Mouse (Mus musculus) megakaryocyte-erythroid progenitor cell, adult 5-6 weeks (primary cell): ENCODE measurements around the gene Cel. TPM values are rescaled to one million over a fixed set of nuclear protein-coding genes. Genes with fewer than 3 reads are reported as not detected.
A peak's percentile ranks its signal among the peaks of the same experiment; 100 is the strongest.
"Not testable (repeated sequence)": the region's sequence is repeated elsewhere in the genome, so short reads cannot be mapped to it uniquely, and the experiment has no call there.

Experiments
- ATAC-seq: replicated peaks from 2 replicates; pipeline ENCODE4 v1.8.0; 2016; ENCODE audit warnings: mild to moderate bottlenecking, inconsistent platforms; ENCODE audit not compliant: severe bottlenecking, poor library complexity, low FRiP score, low TSS enrichment
- total RNA-seq, 2 experiments: library from RNA; stranded (forward) in 1 of 2; stranded (reverse) in 1 of 2; fragments of 200-1000, 215-1000 nt in 1 of 2; fragments of >200 nt in 1 of 2; fragmentation: Nextera tagmentation in 1 of 2; gene quantifications; 2 replicates each; pipeline ENCODE4 v1.2.3; 2014 to 2017

Cel gene
- total RNA-seq, 2 experiments from 2014 or later = not detected

- ATAC-seq = peak; percentile 58
These were observed 37.8 kb downstream of the Cel start for GRCm38 (mm10) chr2:28525219-28525942.

- ATAC-seq = no peak
These were observed 38.8 kb downstream of the Cel start for GRCm38 (mm10) chr2:28524406-28524805.

- ATAC-seq = peak; percentile 92
These were observed 39.5 kb downstream of the Cel start for GRCm38 (mm10) chr2:28523643-28524117.

- ATAC-seq = no peak
These were observed 41.0 kb downstream of the Cel start for GRCm38 (mm10) chr2:28522166-28522565.

GRCm38 (mm10) chr2:28521571-28522151, 41.5 kb downstream of the Cel start:
- no peak for ATAC-seq

- no peak for ATAC-seq
These were observed 42.6 kb downstream of the Cel start for GRCm38 (mm10) chr2:28520581-28520980.

GRCm38 (mm10) chr2:28518231-28518630, 45.0 kb downstream of the Cel start:
- no peak for ATAC-seq

- ATAC-seq = peak; percentile 55
These were observed 45.8 kb downstream of the Cel start for GRCm38 (mm10) chr2:28517206-28517909.

- peak; percentile 45 for ATAC-seq
These were observed 48.7 kb downstream of the Cel start for GRCm38 (mm10) chr2:28514489-28514888.

GRCm38 (mm10) chr2:28513431-28514370, 49.5 kb downstream of the Cel start:
- ATAC-seq = 0 out of 2 replicates have a peak, but pooled peaks have one; percentile 8

GRCm38 (mm10) chr2:28512798-28513401, 50.3 kb downstream of the Cel start, which contains the start of gene Ralgds:
Gene Ralgds, plus strand, starts transcription at chr2:28513125.
- no peak for ATAC-seq

- not testable (repeated sequence) for ATAC-seq
These were observed 51.6 kb downstream of the Cel start for GRCm38 (mm10) chr2:28511600-28511999.

GRCm38 (mm10) chr2:28506291-28506690, 56.9 kb downstream of the Cel start:
- no peak for ATAC-seq

- ATAC-seq = no peak
These were observed 57.4 kb downstream of the Cel start, which contains the start of gene Gm10134 for GRCm38 (mm10) chr2:28505795-28506194. Gene Gm10134, plus strand, starts transcription at chr2:28506095.

Other genes with a start within 250 kb of the Cel start
- gene Ppp1r26, start 116.6 kb downstream of the Cel start, total RNA-seq (2014; fragmentation: Nextera tagmentation) = 0.39 and 0.74 TPM in 2 replicates
- 1.1 and 1.5 TPM in 2 replicates for gene Ppp1r26, start 116.6 kb downstream of the Cel start, total RNA-seq (2017)
- gene 1700007K13Rik, start 97.1 kb downstream of the Cel start, total RNA-seq (2014; fragmentation: Nextera tagmentation) = not detected in 2 replicates
- not detected in 2 replicates for gene 1700007K13Rik, start 97.1 kb downstream of the Cel start, total RNA-seq (2017)
- gene Mrps2, start 95.3 kb downstream of the Cel start, total RNA-seq (2014; fragmentation: Nextera tagmentation) = 48.2 and 49.4 TPM in 2 replicates
- 35.3 and 37.8 TPM in 2 replicates for gene Mrps2, start 95.3 kb downstream of the Cel start, total RNA-seq (2017)
- gene Gbgt1, start 66.5 kb downstream of the Cel start, total RNA-seq (2014; fragmentation: Nextera tagmentation) = not detected in 2 replicates
- gene Gbgt1, start 66.5 kb downstream of the Cel start, total RNA-seq (2017) = not detected in 2 replicates
- not detected in 2 replicates for gene Gm10134, start 57.3 kb downstream of the Cel start, total RNA-seq (2014; fragmentation: Nextera tagmentation)
- not detected in 2 replicates for gene Gm10134, start 57.3 kb downstream of the Cel start, total RNA-seq (2017)
- gene Ralgds, start 50.3 kb downstream of the Cel start, total RNA-seq (2014; fragmentation: Nextera tagmentation) = 1.7 and 5.5 TPM in 2 replicates
- 0.56 and 0.88 TPM in 2 replicates for gene Ralgds, start 50.3 kb downstream of the Cel start, total RNA-seq (2017)
- 33.9 and 43.0 TPM in 2 replicates for gene Gtf3c5, start 20.3 kb upstream of the Cel start, total RNA-seq (2014; fragmentation: Nextera tagmentation)
- gene Gtf3c5, start 20.3 kb upstream of the Cel start, total RNA-seq (2017) = 18.8 and 25.7 TPM in 2 replicates
- 331 and 332 TPM in 2 replicates for gene Gfi1b, start 58.6 kb upstream of the Cel start, total RNA-seq (2014; fragmentation: Nextera tagmentation)
- gene Gfi1b, start 58.6 kb upstream of the Cel start, total RNA-seq (2017) = 91.3 and 113 TPM in 2 replicates
- 20.1 and 32.0 TPM in 2 replicates for gene Tsc1, start 77.8 kb upstream of the Cel start, total RNA-seq (2014; fragmentation: Nextera tagmentation)
- 10.9 and 24.3 TPM in 2 replicates for gene Tsc1, start 77.8 kb upstream of the Cel start, total RNA-seq (2017)
- gene Spaca9, start 136.3 kb upstream of the Cel start, total RNA-seq (2014; fragmentation: Nextera tagmentation) = 2.7 TPM in 1 of 2 replicates, not detected in the other
- not detected in 2 replicates for gene Spaca9, start 136.3 kb upstream of the Cel start, total RNA-seq (2017)
- gene Ak8, start 136.8 kb upstream of the Cel start, total RNA-seq (2014; fragmentation: Nextera tagmentation) = 1.2 TPM in 1 of 2 replicates, not detected in the other
- not detected in 2 replicates for gene Ak8, start 136.8 kb upstream of the Cel start, total RNA-seq (2017)